Mouse (Mus musculus): ENCODE data around the gene Tbc1d7. TPM values are rescaled to one million over a fixed set of nuclear protein-coding genes. Genes with fewer than 3 reads are reported as not detected.

Tbc1d7 gene
- polyA plus RNA-seq, 1 experiment, result 8.6 TPM

GRCm38 (mm10) chr13:43134468-43134867, 36.8 kb downstream of the Tbc1d7 start:
- WGBS, result 33% methylated on average over 4 of the region's 4 CpGs
- Histone ChIP-seq H3K4me1 (replicated peaks; ENCODE audit: control insufficient read depth, insufficient read depth, low read length) (no peaks in the 10 kb centered on the region), H3K27ac (ENCODE audit: control insufficient read depth, insufficient read depth, low read length) (no peak overlapping the region), H3K36me3 (ENCODE audit: control insufficient read depth, insufficient read depth, low read length) (no peaks in the 10 kb centered on the region), H3K27me3 (ENCODE audit: control insufficient read depth, insufficient read depth, low read length) (no peaks in the 10 kb centered on the region), H3K4me3 (ENCODE audit: control insufficient read depth, insufficient read depth, low read length) (no peak overlapping the region)
- DNase-seq, result no peak
- TF ChIP-seq CTCF (IDR thresholded peaks at IDR 0.05; ENCODE audit: borderline replicate concordance, control insufficient read depth, extremely low read depth, insufficient read depth, low read length, poor library complexity) (no peak), POLR2A (IDR thresholded peaks at IDR 0.05; ENCODE audit: control insufficient read depth, extremely low read depth, insufficient read depth, low read length, poor library complexity) (no peak)

- DNase-seq, result no peak
- H3K36me3 ChIP-seq (ENCODE audit: control insufficient read depth, insufficient read depth, low read length), result no peaks in the 10 kb centered on the region
- H3K27ac ChIP-seq (ENCODE audit: control insufficient read depth, insufficient read depth, low read length), result no peak overlapping the region
- WGBS, result 94% methylated on average over 7 of the region's 7 CpGs
- no peak overlapping the region for H3K4me3 ChIP-seq (ENCODE audit: control insufficient read depth, insufficient read depth, low read length)
- H3K4me1 ChIP-seq (replicated peaks; ENCODE audit: control insufficient read depth, insufficient read depth, low read length), result no peaks in the 10 kb centered on the region
- TF ChIP-seq CTCF (IDR thresholded peaks at IDR 0.05; ENCODE audit: borderline replicate concordance, control insufficient read depth, extremely low read depth, insufficient read depth, low read length, poor library complexity) (no peak), POLR2A (IDR thresholded peaks at IDR 0.05; ENCODE audit: control insufficient read depth, extremely low read depth, insufficient read depth, low read length, poor library complexity) (no peak)
- no peaks in the 10 kb centered on the region for H3K27me3 ChIP-seq (ENCODE audit: control insufficient read depth, insufficient read depth, low read length)
Observed at GRCm38 (mm10) chr13:43133400-43133799, 37.9 kb downstream of the Tbc1d7 start.

GRCm38 (mm10) chr13:43132859-43133258, 38.4 kb downstream of the Tbc1d7 start:
- Histone ChIP-seq H3K27ac (ENCODE audit: control insufficient read depth, insufficient read depth, low read length) (no peak overlapping the region), H3K27me3 (ENCODE audit: control insufficient read depth, insufficient read depth, low read length) (no peaks in the 10 kb centered on the region), H3K36me3 (ENCODE audit: control insufficient read depth, insufficient read depth, low read length) (no peaks in the 10 kb centered on the region), H3K4me1 (replicated peaks; ENCODE audit: control insufficient read depth, insufficient read depth, low read length) (no peaks in the 10 kb centered on the region), H3K4me3 (ENCODE audit: control insufficient read depth, insufficient read depth, low read length) (no peak overlapping the region)
- WGBS, result 90% methylated on average over 9 of the region's 9 CpGs
- TF ChIP-seq CTCF (IDR thresholded peaks at IDR 0.05; ENCODE audit: borderline replicate concordance, control insufficient read depth, extremely low read depth, insufficient read depth, low read length, poor library complexity) (no peak), POLR2A (IDR thresholded peaks at IDR 0.05; ENCODE audit: control insufficient read depth, extremely low read depth, insufficient read depth, low read length, poor library complexity) (no peak)
- DNase-seq, result no peak

GRCm38 (mm10) chr13:43131741-43132191, 39.5 kb downstream of the Tbc1d7 start:
- DNase-seq, result no peak
- no peaks in the 10 kb centered on the region for H3K4me1 ChIP-seq (replicated peaks; ENCODE audit: control insufficient read depth, insufficient read depth, low read length)
- no peak overlapping the region for H3K4me3 ChIP-seq (ENCODE audit: control insufficient read depth, insufficient read depth, low read length)
- no peak for TF ChIP-seq CTCF (IDR thresholded peaks at IDR 0.05; ENCODE audit: borderline replicate concordance, control insufficient read depth, extremely low read depth, insufficient read depth, low read length, poor library complexity)
- TF ChIP-seq POLR2A (IDR thresholded peaks at IDR 0.05; ENCODE audit: control insufficient read depth, extremely low read depth, insufficient read depth, low read length, poor library complexity), result no peak
- no peaks in the 10 kb centered on the region for H3K27me3 ChIP-seq (ENCODE audit: control insufficient read depth, insufficient read depth, low read length)
- no peak overlapping the region for H3K27ac ChIP-seq (ENCODE audit: control insufficient read depth, insufficient read depth, low read length)
- H3K36me3 ChIP-seq (ENCODE audit: control insufficient read depth, insufficient read depth, low read length), result no peaks in the 10 kb centered on the region
- WGBS, result 95% methylated on average over 10 of the region's 10 CpGs

GRCm38 (mm10) chr13:43130161-43130560, 41.1 kb downstream of the Tbc1d7 start:
- no peak overlapping the region for H3K4me3 ChIP-seq (ENCODE audit: control insufficient read depth, insufficient read depth, low read length)
- H3K4me1 ChIP-seq (replicated peaks; ENCODE audit: control insufficient read depth, insufficient read depth, low read length), result no peaks in the 10 kb centered on the region
- DNase-seq, result no peak
- H3K27ac ChIP-seq (ENCODE audit: control insufficient read depth, insufficient read depth, low read length), result no peak overlapping the region
- 94% methylated on average over 6 of the region's 6 CpGs for WGBS
- H3K27me3 ChIP-seq (ENCODE audit: control insufficient read depth, insufficient read depth, low read length), result no peaks in the 10 kb centered on the region
- H3K36me3 ChIP-seq (ENCODE audit: control insufficient read depth, insufficient read depth, low read length), result no peaks in the 10 kb centered on the region
- TF ChIP-seq POLR2A (IDR thresholded peaks at IDR 0.05; ENCODE audit: control insufficient read depth, extremely low read depth, insufficient read depth, low read length, poor library complexity), result no peak
- TF ChIP-seq CTCF (IDR thresholded peaks at IDR 0.05; ENCODE audit: borderline replicate concordance, control insufficient read depth, extremely low read depth, insufficient read depth, low read length, poor library complexity), result no peak

GRCm38 (mm10) chr13:43124683-43125074, 46.6 kb downstream of the Tbc1d7 start:
- DNase-seq, result no peak
- H3K27ac ChIP-seq (ENCODE audit: control insufficient read depth, insufficient read depth, low read length), result no peak overlapping the region
- no peaks in the 10 kb centered on the region for H3K36me3 ChIP-seq (ENCODE audit: control insufficient read depth, insufficient read depth, low read length)
- H3K4me1 ChIP-seq (replicated peaks; ENCODE audit: control insufficient read depth, insufficient read depth, low read length), result no peaks in the 10 kb centered on the region
- 54% methylated on average over 4 of the region's 4 CpGs for WGBS
- H3K27me3 ChIP-seq (ENCODE audit: control insufficient read depth, insufficient read depth, low read length), result no peaks in the 10 kb centered on the region
- no peak for TF ChIP-seq CTCF (IDR thresholded peaks at IDR 0.05; ENCODE audit: borderline replicate concordance, control insufficient read depth, extremely low read depth, insufficient read depth, low read length, poor library complexity)
- TF ChIP-seq POLR2A (IDR thresholded peaks at IDR 0.05; ENCODE audit: control insufficient read depth, extremely low read depth, insufficient read depth, low read length, poor library complexity), result no peak
- no peak overlapping the region for H3K4me3 ChIP-seq (ENCODE audit: control insufficient read depth, insufficient read depth, low read length)
